Mouse (Mus musculus) liver, embryonic 16.5 days (tissue): ENCODE measurements around the gene Bsdc1. TPM values are rescaled to one million over a fixed set of nuclear protein-coding genes. Genes with fewer than 3 reads are reported as not detected.

ENCODE experiments used
- ATAC-seq: fragments of 200-750 bp; cut with Nextera tagmentation; 2 replicates; pipeline ENCODE4 v1.8.0; 2017; ENCODE audit warnings: low read depth, mild to moderate bottlenecking, moderate number of reproducible peaks, moderate library complexity
- H3K27ac ChIP-seq: fragments of 300-500 bp; sonication (generic); 2 replicates; pipeline ENCODE4 v1.5.1; 2014; ENCODE audit warnings: mild to moderate bottlenecking, low read length
- H3K27me3 ChIP-seq: fragments of 300-500 bp; sonication (generic); 2 replicates; pipeline ENCODE4 v1.6.1; 2014; ENCODE audit warnings: low read depth, low read length, mixed read lengths; ENCODE audit not compliant: control insufficient read depth, insufficient read depth
- H3K36me3 ChIP-seq: fragments of 300-500 bp; sonication (generic); 2 replicates; pipeline ENCODE4 v1.6.1; 2014; ENCODE audit warnings: mild to moderate bottlenecking; ENCODE audit not compliant: control insufficient read depth, insufficient read depth
- H3K4me1 ChIP-seq: fragments of 300-500 bp; sonication (generic); 2 replicates; pipeline ENCODE4 v1.6.1; 2014; ENCODE audit warnings: low read depth, low read length, mixed read lengths; ENCODE audit not compliant: control insufficient read depth
- H3K4me2 ChIP-seq: fragments of 300-500 bp; sonication (generic); 2 replicates; pipeline ENCODE4 v1.6.1; 2014; ENCODE audit warnings: low read depth, low read length, mixed read lengths
- H3K4me3 ChIP-seq: fragments of 300-500 bp; sonication (generic); 2 replicates; pipeline ENCODE4 v1.5.1; 2014; ENCODE audit warnings: low read depth, mild to moderate bottlenecking, low read length
- H3K9ac ChIP-seq: fragments of 300-500 bp; sonication (generic); 2 replicates; pipeline ENCODE4 v1.6.1; 2014; ENCODE audit warnings: low read depth, low read length
- H3K9me3 ChIP-seq: fragments of 300-500 bp; sonication (generic); replicated peaks from 2 replicates; pipeline ENCODE4 v1.6.1; 2016; ENCODE audit warnings: low read length; ENCODE audit not compliant: control insufficient read depth
- WGBS: fragments of 180-500 bp; shearing (Covaris S2); extraction: QIAGEN DNeasy Blood & Tissue Kit; methylation state at CpG from one replicate; pipeline ENCODE4 v1.1.7; 2014; ENCODE audit not compliant: insufficient replicate concordance; 5-methylcytosine and 5-hydroxymethylcytosine counted together
- polyA plus RNA-seq: library from polyadenylated mRNA; unstranded; fragments of >200 nt; fragmentation: Nextera tagmentation; extraction: Ambion mirVana; gene quantifications from 2 replicates; pipeline ENCODE4 v1.2.1, GENCODE M21; 2015

Bsdc1 gene
- polyA plus RNA-seq, 1 experiment from 2014 or later: 87.0 TPM

DNA sequence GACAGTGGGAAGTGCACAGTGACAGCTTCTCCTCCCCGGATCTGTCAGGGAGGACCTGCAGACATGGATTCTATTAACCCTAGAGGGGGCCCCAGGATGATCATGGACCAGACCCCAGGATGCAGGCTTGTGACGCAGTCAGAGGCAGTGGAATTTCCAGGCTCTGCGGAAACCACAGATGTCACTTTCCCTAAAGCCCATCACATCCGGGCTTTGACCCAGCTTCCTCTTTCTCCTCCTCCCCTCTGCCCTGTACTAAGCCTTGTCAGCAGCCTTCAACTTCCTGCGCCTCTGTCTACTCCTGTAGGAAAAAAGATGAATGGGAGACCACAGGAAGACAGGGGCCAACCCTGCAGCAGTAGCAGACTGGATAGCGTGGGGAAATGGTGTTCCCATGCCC is 35.2 kb downstream of the Bsdc1 start:
- Histone ChIP-seq H3K9ac (no peak overlapping the region), H3K4me3 (no peak overlapping the region), H3K9me3 (no peaks in the 10 kb centered on the region), H3K36me3 (no peaks in the 10 kb centered on the region), H3K4me1 (peaks cover 15% of the 10 kb centered on the region), H3K4me2 (no peak overlapping the region), H3K27ac (no peak overlapping the region), H3K27me3 (peaks cover 14% of the 10 kb centered on the region)
- WGBS: 11% methylated on average over 6 of the region's 6 CpGs
- ATAC-seq: peak; percentile 20

DNA sequence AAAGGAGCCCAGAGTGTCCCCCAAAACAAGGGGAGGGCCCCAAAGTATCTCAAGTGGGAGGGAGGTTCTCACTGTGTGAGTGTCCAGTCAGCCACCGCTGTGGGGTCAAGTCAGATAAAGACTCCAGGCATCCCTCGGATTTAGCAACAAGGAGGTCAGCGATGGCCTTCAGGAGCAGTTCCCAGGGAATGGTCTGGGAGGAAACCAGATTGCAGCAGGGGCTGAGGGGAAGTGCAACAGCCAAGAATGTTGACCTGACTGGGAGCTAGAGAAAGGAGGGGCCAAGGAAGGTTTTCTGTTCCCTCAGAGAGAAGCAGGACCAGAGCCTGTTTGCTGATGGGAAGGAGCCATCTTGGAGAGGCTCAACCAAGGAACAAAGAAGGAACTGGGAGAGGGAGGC is 37.6 kb downstream of the Bsdc1 start:
- 62% methylated on average over 3 of the region's 3 CpGs for WGBS
- H3K4me3 ChIP-seq: no peak overlapping the region
- H3K27me3 ChIP-seq: no peaks in the 10 kb centered on the region
- H3K9ac ChIP-seq: no peak overlapping the region
- 0 out of 2 replicates have a peak, but pooled peaks have one; percentile 3 for ATAC-seq
- H3K9me3 ChIP-seq: no peaks in the 10 kb centered on the region
- H3K36me3 ChIP-seq: no peaks in the 10 kb centered on the region
- peaks cover 14% of the 10 kb centered on the region for H3K4me1 ChIP-seq
- H3K4me2 ChIP-seq: no peak overlapping the region
- peak overlapping the region; percentile 34; the same call in 1 of the 2 replicates for H3K27ac ChIP-seq

DNA sequence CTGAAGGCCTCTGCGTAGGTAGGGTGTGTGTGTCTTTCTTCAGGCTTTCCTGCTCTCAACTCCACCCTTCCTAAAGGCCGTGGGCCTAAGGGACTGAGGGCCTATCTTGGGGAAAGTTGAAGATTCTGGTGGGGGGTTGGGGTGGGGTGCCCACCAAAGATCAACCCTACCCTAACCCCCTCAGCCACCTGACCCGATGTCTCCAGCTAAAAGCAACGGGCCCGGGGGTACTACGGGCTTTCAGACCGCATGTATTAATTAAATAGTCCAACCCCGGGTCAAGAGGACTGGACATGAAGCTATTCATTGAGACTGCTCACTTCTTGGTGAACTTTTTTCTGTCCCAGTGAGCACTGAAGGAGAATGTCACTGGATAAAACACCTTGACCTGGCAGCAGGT is 38.6 kb downstream of the Bsdc1 start:
- no peak for ATAC-seq
- no peak overlapping the region for H3K9ac ChIP-seq

DNA sequence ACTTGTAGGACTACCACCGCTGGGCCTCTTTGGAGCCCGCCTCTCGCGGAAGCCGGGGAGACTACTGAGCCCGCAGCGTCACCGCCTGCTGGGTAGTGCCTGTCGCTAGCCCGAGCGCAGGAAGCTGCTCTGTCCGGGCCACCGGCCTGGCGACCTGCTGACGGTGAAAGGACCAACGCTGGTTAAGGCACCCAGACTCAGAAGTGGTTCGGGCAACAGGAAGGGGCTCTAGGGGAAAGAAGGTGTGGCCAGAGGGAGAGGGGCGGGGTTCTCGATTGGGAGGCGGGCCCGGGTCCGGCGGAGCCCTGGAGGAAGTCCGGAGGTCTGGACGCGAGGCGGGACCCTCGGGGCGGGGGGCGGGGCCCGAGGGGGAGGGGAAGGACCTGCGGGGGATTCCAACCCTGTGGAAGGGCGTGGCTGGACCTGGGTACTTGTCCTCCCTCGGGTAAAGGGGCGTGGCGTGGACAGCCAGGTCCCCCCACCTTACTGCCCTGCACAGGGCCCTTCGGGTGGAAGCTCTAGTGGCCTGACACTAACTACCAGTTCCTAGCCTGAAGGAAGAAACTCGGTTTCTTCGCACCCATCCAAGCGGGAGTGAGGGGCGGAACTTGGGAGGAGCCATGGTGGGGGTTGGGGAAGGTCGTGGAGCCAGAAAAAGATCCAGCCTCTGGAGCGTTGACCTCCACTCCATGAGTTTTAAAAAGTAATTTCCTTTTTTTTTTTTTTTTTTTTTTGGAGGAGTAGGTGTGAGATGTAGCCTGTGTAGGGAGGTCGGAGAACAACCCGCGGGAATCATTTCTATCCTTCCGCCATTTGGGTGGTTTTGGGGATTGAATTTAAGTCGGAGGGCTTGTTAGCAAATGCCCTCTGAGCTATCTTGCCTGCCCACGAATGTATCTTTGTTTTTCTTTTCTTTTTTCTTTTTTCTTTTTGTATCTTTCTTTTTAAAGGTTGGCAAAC is 39.5 kb downstream of the Bsdc1 start:
- Histone ChIP-seq H3K36me3 (no peaks in the 10 kb centered on the region), H3K4me3 (peak overlapping the region; percentile 65), H3K9ac (peak overlapping the region; percentile 66), H3K27me3 (no peaks in the 10 kb centered on the region), H3K9me3 (no peaks in the 10 kb centered on the region), H3K27ac (peak overlapping the region; percentile 81), H3K4me1 (peaks cover 11% of the 10 kb centered on the region), H3K4me2 (peak overlapping the region; percentile 87)
- ATAC-seq: peak; percentile 80
- 2% methylated on average over 49 of the region's 49 CpGs for WGBS

More for the DNA sequence above, 38.6 kb downstream of the Bsdc1 start:
- Histone ChIP-seq H3K4me2 (peak overlapping the region; percentile 87), H3K9me3 (no peaks in the 10 kb centered on the region), H3K4me1 (peaks cover 14% of the 10 kb centered on the region), H3K27ac (peak overlapping the region; percentile 81), H3K36me3 (no peaks in the 10 kb centered on the region), H3K27me3 (no peaks in the 10 kb centered on the region), H3K4me3 (peak overlapping the region; percentile 65)
- WGBS: 77% methylated on average over 8 of the region's 8 CpGs

DNA sequence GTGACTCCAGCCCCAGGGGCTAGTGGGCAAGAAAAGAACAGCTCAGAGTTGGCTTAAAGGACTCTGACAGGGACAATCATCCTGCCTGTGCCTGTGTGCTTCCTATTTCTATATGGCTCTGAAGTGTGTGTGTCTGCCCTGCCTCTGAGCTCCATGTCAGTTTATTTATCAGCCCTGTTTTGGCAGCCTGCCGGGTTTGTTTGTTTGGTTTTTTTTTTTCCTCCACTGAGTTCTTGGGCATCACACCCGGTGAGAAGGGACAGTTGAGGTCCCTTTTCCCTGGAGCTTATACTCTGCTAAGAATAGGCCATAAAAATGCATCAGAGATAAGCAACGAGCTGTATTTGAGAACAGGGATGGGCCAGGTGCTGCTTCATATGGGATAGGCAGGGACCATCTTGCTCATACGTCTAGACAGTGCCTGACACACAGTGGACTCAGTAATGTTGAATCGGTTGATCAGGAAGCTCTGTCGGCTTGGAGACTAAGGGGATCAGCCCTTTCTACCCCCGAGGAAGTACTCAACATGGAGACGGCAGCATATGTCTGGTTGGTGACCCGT is 41.0 kb downstream of the Bsdc1 start:
- Histone ChIP-seq H3K9ac (no peak overlapping the region), H3K27ac (no peak overlapping the region), H3K4me2 (no peak overlapping the region), H3K36me3 (no peaks in the 10 kb centered on the region), H3K4me1 (peaks cover 11% of the 10 kb centered on the region), H3K27me3 (no peaks in the 10 kb centered on the region), H3K4me3 (no peak overlapping the region), H3K9me3 (no peaks in the 10 kb centered on the region)
- ATAC-seq: no peak
- WGBS: 26% methylated on average over 9 of the region's 9 CpGs

DNA sequence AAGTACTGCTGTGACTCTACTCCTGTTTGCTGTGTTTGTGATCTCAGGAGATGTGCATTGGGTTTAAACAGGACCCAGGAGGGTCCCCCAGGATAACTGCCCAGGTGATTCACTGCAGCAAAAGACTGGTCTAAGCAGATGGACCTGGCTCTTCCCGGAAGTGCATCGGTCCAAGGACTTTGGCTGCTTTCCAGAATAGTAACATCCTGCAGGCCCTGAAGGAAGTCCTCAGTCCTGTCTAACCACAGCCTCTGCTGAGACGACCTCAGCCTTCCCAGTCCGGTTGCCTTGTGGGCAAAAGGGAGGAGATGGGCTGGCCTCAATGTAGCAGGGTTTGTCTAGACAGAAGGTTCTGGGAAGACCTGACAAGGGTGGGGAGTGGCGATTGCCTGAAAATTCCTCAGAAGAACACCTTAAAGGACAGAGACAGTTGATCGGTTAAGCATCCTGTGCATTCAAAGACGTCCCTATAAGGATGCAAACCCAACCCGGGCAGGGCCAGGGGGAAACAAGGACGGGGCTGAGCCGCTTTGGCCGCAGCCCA is 41.6 kb downstream of the Bsdc1 start:
- Histone ChIP-seq H3K36me3 (no peaks in the 10 kb centered on the region), H3K9me3 (no peaks in the 10 kb centered on the region), H3K27ac (no peak overlapping the region), H3K4me3 (no peak overlapping the region), H3K4me2 (no peak overlapping the region), H3K9ac (no peak overlapping the region), H3K4me1 (peaks cover 11% of the 10 kb centered on the region), H3K27me3 (no peaks in the 10 kb centered on the region)
- 43% methylated on average over 11 of the region's 11 CpGs for WGBS
- ATAC-seq: no peak

DNA sequence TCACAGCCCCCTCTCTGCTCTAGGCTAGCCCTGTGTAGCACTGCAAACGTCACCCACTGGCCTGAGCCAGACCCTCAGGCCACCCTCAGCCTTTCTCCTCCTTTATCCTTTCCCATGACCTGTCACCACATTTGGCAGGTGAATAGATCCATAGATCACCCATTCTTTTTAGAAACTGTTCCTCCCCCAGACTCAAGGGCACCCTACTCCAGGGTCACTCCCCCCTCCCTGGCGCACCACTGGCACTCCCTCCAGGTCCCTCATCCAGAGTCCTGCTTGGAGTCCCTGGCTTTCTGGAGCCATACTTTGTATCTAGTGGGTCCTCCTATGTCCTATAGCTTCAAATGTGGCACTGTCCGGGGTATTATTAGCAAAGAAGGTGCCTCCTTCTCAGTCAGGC is 44.1 kb downstream of the Bsdc1 start:
- Histone ChIP-seq H3K4me2 (no peak overlapping the region), H3K27ac (no peak overlapping the region), H3K9me3 (no peaks in the 10 kb centered on the region), H3K4me3 (no peak overlapping the region), H3K4me1 (peaks cover 6% of the 10 kb centered on the region), H3K9ac (no peak overlapping the region), H3K27me3 (no peaks in the 10 kb centered on the region; the same call in 1 of the 2 replicates), H3K36me3 (no peaks in the 10 kb centered on the region)
- WGBS: 70% methylated on average over 3 of the region's 3 CpGs
- no peak for ATAC-seq

DNA sequence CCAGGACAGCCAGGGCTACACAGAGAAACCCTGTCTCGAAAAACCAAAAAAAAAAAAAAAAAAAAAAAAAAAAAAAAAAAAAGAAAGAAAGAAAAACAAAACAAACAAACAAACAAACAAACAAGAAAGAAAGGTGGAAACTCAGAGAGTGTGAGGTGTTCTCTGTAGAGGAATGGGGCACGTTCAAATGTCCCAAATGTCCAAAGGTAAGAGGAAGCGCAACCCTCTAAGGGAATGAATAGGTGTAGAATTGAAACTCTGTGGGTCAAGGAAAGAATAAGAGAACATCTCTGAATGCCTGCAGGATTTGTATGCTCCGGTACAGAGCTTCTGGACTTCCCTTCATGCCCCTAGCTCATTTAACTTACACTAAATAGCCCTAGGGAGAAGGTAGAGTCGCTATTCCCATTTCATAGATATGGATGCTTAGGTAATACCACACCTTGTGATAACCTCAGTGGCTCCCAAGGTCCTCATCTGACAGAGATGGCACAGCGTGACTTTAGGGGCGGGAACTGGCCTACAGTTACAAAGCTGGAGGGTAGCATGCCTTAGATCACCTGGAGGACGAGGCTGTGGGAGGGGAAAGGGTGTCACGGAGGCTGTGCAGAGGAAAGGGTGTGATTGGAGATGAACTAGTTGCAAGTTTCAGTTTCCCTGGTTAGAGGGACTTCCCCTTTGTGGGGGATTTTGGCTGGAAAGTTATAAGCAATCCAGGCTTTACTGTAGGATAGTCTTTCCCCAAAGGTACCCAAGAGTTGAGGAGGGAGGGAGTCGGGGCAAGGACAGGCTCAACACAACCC is 46.3 kb downstream of the Bsdc1 start:
- Histone ChIP-seq H3K4me3 (no peak overlapping the region), H3K9me3 (no peaks in the 10 kb centered on the region), H3K9ac (no peak overlapping the region), H3K27me3 (peaks cover 20% of the 10 kb centered on the region), H3K27ac (no peak overlapping the region), H3K4me1 (no peaks in the 10 kb centered on the region; the same call in 1 of the 2 replicates), H3K4me2 (no peak overlapping the region), H3K36me3 (no peaks in the 10 kb centered on the region)
- 47% methylated on average over 9 of the region's 10 CpGs for WGBS
- ATAC-seq: no peak
